Mouse (Mus musculus) heart, adult 2 months (tissue): ENCODE measurements around the gene Btbd9.

Experiments
- CTCF ChIP-seq: fragments of 200-600 bp; IDR thresholded peaks from 2 replicates; pipeline ENCODE4 v1.8.1; 2022; ENCODE audit warnings: antibody characterized with exemption, mild to moderate bottlenecking, moderate library complexity
- EP300 ChIP-seq: fragments of 200-500 bp; IDR thresholded peaks from 2 replicates; pipeline ENCODE4 v1.6.1; 2011; ENCODE audit warnings: low read depth, low read length, control low read depth; ENCODE audit not compliant: insufficient read depth

GRCm38 (mm10) chr17:30182063-30182462, 394.2 kb downstream of the Btbd9 start:
- TF ChIP-seq CTCF = no peak
- no peak for TF ChIP-seq EP300
